Mouse (Mus musculus) testis, adult 2 months (tissue): ENCODE measurements around the gene Tnfsf11.

ENCODE experiments used
- CTCF ChIP-seq: fragments of 200-500 bp; IDR thresholded peaks from 2 replicates; pipeline ENCODE4 v1.5.1; 2012; ENCODE audit warnings: low read depth, mild to moderate bottlenecking, inconsistent platforms, low read length, moderate library complexity; ENCODE audit not compliant: control insufficient read depth, insufficient read depth, insufficient replicate concordance
- POLR2A ChIP-seq: fragments of 200-500 bp; IDR thresholded peaks from 2 replicates; pipeline ENCODE4 v1.6.1; 2012; ENCODE audit warnings: low read depth, mild to moderate bottlenecking, inconsistent platforms, low read length, moderate library complexity; ENCODE audit not compliant: control insufficient read depth

GRCm38 (mm10) chr14:78323356-78323755 lies 15.5 kb upstream of the Tnfsf11 start:
- no peak for TF ChIP-seq CTCF
- no peak for TF ChIP-seq POLR2A
